Mouse (Mus musculus) midbrain, embryonic 12.5 days (tissue): ENCODE data around the gene Supt20. TPM values are rescaled to one million over a fixed set of nuclear protein-coding genes. Genes with fewer than 3 reads are reported as not detected.
"Not testable (repeated sequence)": the region's sequence is repeated elsewhere in the genome, so short reads cannot be mapped to it uniquely, and the experiment has no call there.

ENCODE experiments used
- ATAC-seq: fragments of 200-750 bp; cut with Nextera tagmentation; 2 replicates; pipeline ENCODE4 v1.8.0; 2017; ENCODE audit warnings: low read depth, moderate TSS enrichment, moderate library complexity; ENCODE audit not compliant: low FRiP score
- H3K27ac ChIP-seq: fragments of 300-500 bp; sonication (generic); replicated peaks from 2 replicates; pipeline ENCODE4 v1.5.1; 2016; ENCODE audit warnings: mild to moderate bottlenecking
- H3K27me3 ChIP-seq: fragments of 300-500 bp; sonication (generic); 2 replicates; pipeline ENCODE4 v1.6.1; 2016; ENCODE audit warnings: mild to moderate bottlenecking
- H3K36me3 ChIP-seq: fragments of 300-500 bp; sonication (generic); 2 replicates; pipeline ENCODE4 v1.6.1; 2016
- H3K4me1 ChIP-seq: fragments of 300-500 bp; sonication (generic); 2 replicates; pipeline ENCODE4 v1.6.1; 2016
- H3K4me2 ChIP-seq: fragments of 300-500 bp; sonication (generic); replicated peaks from 2 replicates; pipeline ENCODE4 v1.6.1; 2016; ENCODE audit warnings: mild to moderate bottlenecking, moderate library complexity
- H3K4me3 ChIP-seq: fragments of 300-500 bp; sonication (generic); 2 replicates; pipeline ENCODE4 v1.5.1; 2016; ENCODE audit warnings: mild to moderate bottlenecking
- H3K9ac ChIP-seq: fragments of 300-500 bp; sonication (generic); replicated peaks from 2 replicates; pipeline ENCODE4 v1.6.1; 2016; ENCODE audit warnings: mild to moderate bottlenecking, moderate library complexity
- H3K9me3 ChIP-seq: fragments of 300-500 bp; sonication (generic); 2 replicates; pipeline ENCODE4 v1.6.1; 2016; ENCODE audit warnings: mild to moderate bottlenecking
- WGBS: fragments of 180-500 bp; shearing (Covaris S2); methylation state at CpG from one replicate; pipeline ENCODE4 v1.1.7; 2016; 5-methylcytosine and 5-hydroxymethylcytosine counted together
- polyA plus RNA-seq: library from polyadenylated mRNA; unstranded; fragments of >200 nt; fragmentation: Nextera tagmentation; extraction: Ambion mirVana; gene quantifications from 2 replicates; pipeline ENCODE4 v1.2.1, GENCODE M21; 2016

The Supt20 gene
- polyA plus RNA-seq, 1 experiment from 2014 or later: 129 TPM

- no peak overlapping the region for H3K27ac ChIP-seq
- no peak overlapping the region for H3K4me3 ChIP-seq
- no peak overlapping the region for H3K4me2 ChIP-seq
- H3K4me1 ChIP-seq: peaks cover 5% of the 10 kb centered on the region
- ATAC-seq: no peak
- H3K9me3 ChIP-seq: no peaks in the 10 kb centered on the region
- WGBS: 87% methylated on average over 1 of the region's 1 CpGs
- no peak overlapping the region for H3K9ac ChIP-seq
- peaks cover 8% of the 10 kb centered on the region for H3K27me3 ChIP-seq
- no peaks in the 10 kb centered on the region for H3K36me3 ChIP-seq
Measured at GRCm38 (mm10) chr3:54761258-54761657, 68.7 kb downstream of the Supt20 start.

- Histone ChIP-seq H3K27ac (no peak overlapping the region), H3K27me3 (no peaks in the 10 kb centered on the region), H3K36me3 (no peaks in the 10 kb centered on the region), H3K4me2 (peak overlapping the region; percentile 33), H3K9ac (no peak overlapping the region), H3K9me3 (no peaks in the 10 kb centered on the region), H3K4me1 (0 out of 2 replicates have a peak, but pooled peaks cover 4% of the 10 kb centered on the region), H3K4me3 (peak overlapping the region; percentile 14)
- ATAC-seq: no peak
- WGBS: 58% methylated on average over 18 of the region's 18 CpGs
Measured at GRCm38 (mm10) chr3:54764418-54764817, 71.8 kb downstream of the Supt20 start.

GRCm38 (mm10) chr3:54765521-54765920 is 72.9 kb downstream of the Supt20 start:
- not testable (repeated sequence) for H3K4me1 ChIP-seq, H3K4me3 ChIP-seq, ATAC-seq, H3K9me3 ChIP-seq, H3K27me3 ChIP-seq, H3K4me2 ChIP-seq, H3K9ac ChIP-seq, H3K27ac ChIP-seq, H3K36me3 ChIP-seq
- WGBS: 94% methylated on average over 6 of the region's 6 CpGs

GRCm38 (mm10) chr3:54766034-54766433 is 73.4 kb downstream of the Supt20 start:
- no peak for ATAC-seq
- no peak overlapping the region for H3K27ac ChIP-seq
- H3K27me3 ChIP-seq: no peaks in the 10 kb centered on the region
- H3K36me3 ChIP-seq: no peaks in the 10 kb centered on the region
- no peak overlapping the region for H3K9ac ChIP-seq
- no peaks in the 10 kb centered on the region for H3K9me3 ChIP-seq
- H3K4me2 ChIP-seq: no peak overlapping the region
- H3K4me3 ChIP-seq: no peak overlapping the region
- H3K4me1 ChIP-seq: 0 out of 2 replicates have a peak, but pooled peaks cover 6% of the 10 kb centered on the region
- WGBS: 83% methylated on average over 14 of the region's 14 CpGs

GRCm38 (mm10) chr3:54766811-54767210 is 74.2 kb downstream of the Supt20 start:
- H3K27me3 ChIP-seq: no peaks in the 10 kb centered on the region
- no peaks in the 10 kb centered on the region for H3K9me3 ChIP-seq
- 90% methylated on average over 5 of the region's 5 CpGs for WGBS
- no peak overlapping the region for H3K27ac ChIP-seq
- no peak overlapping the region for H3K4me2 ChIP-seq
- H3K4me1 ChIP-seq: 0 out of 2 replicates have a peak, but pooled peaks cover 6% of the 10 kb centered on the region
- no peak for ATAC-seq
- no peak overlapping the region for H3K4me3 ChIP-seq
- no peaks in the 10 kb centered on the region for H3K36me3 ChIP-seq
- H3K9ac ChIP-seq: no peak overlapping the region

GRCm38 (mm10) chr3:54768592-54768991 is 76.0 kb downstream of the Supt20 start:
- Histone ChIP-seq H3K9ac (no peak overlapping the region), H3K4me2 (no peak overlapping the region), H3K4me1 (0 out of 2 replicates have a peak, but pooled peaks cover 6% of the 10 kb centered on the region), H3K27ac (no peak overlapping the region), H3K27me3 (no peaks in the 10 kb centered on the region), H3K9me3 (peaks cover 2% of the 10 kb centered on the region), H3K36me3 (no peaks in the 10 kb centered on the region), H3K4me3 (no peak overlapping the region)
- 85% methylated on average over 8 of the region's 8 CpGs for WGBS
- ATAC-seq: no peak

GRCm38 (mm10) chr3:54769349-54770275 is 77.0 kb downstream of the Supt20 start:
- Histone ChIP-seq H3K4me3 (no peak overlapping the region), H3K4me1 (0 out of 2 replicates have a peak, but pooled peaks cover 6% of the 10 kb centered on the region), H3K9ac (no peak overlapping the region), H3K27ac (no peak overlapping the region), H3K27me3 (no peaks in the 10 kb centered on the region), H3K4me2 (no peak overlapping the region), H3K36me3 (no peaks in the 10 kb centered on the region), H3K9me3 (peaks cover 4% of the 10 kb centered on the region)
- 52% methylated on average over 17 of the region's 17 CpGs for WGBS
- no peak for ATAC-seq

- no peak for ATAC-seq
- Histone ChIP-seq H3K4me2 (no peak overlapping the region), H3K27me3 (no peaks in the 10 kb centered on the region), H3K27ac (no peak overlapping the region), H3K36me3 (no peaks in the 10 kb centered on the region), H3K9me3 (peaks cover 4% of the 10 kb centered on the region), H3K4me3 (no peak overlapping the region), H3K4me1 (0 out of 2 replicates have a peak, but pooled peaks cover 6% of the 10 kb centered on the region), H3K9ac (no peak overlapping the region)
- WGBS: 90% methylated on average over 6 of the region's 6 CpGs
Measured at GRCm38 (mm10) chr3:54773613-54774012, 81.0 kb downstream of the Supt20 start.

- no peak overlapping the region for H3K9ac ChIP-seq
- H3K4me2 ChIP-seq: no peak overlapping the region
- no peak for ATAC-seq
- H3K9me3 ChIP-seq: peaks cover 4% of the 10 kb centered on the region
- H3K27me3 ChIP-seq: no peaks in the 10 kb centered on the region
- H3K27ac ChIP-seq: no peak overlapping the region
- WGBS: 62% methylated on average over 7 of the region's 7 CpGs
- no peak overlapping the region for H3K4me3 ChIP-seq
- no peaks in the 10 kb centered on the region for H3K36me3 ChIP-seq
- H3K4me1 ChIP-seq: no peaks in the 10 kb centered on the region
Measured at GRCm38 (mm10) chr3:54775989-54776631, 83.5 kb downstream of the Supt20 start.

Other genes starting within 250 kb of the Supt20 start
- 1.3 and 1.5 TPM in 2 replicates for gene Gm21958, start 21.5 kb downstream of the Supt20 start, polyA plus RNA-seq
- gene Exosc8, start 42.6 kb downstream of the Supt20 start, polyA plus RNA-seq: 109 and 123 TPM in 2 replicates
- 44.1 and 46.4 TPM in 2 replicates for gene Alg5, start 42.7 kb downstream of the Supt20 start, polyA plus RNA-seq
- 0.24 and 0.33 TPM in 2 replicates for gene Smad9, start 62.8 kb downstream of the Supt20 start, polyA plus RNA-seq
- 56.5 and 62.8 TPM in 2 replicates for gene Rfxap, start 115.0 kb downstream of the Supt20 start, polyA plus RNA-seq
- gene Sertm1, start 223.1 kb downstream of the Supt20 start, polyA plus RNA-seq: 0.15 and 0.33 TPM in 2 replicates